Mouse (Mus musculus) mouse embryonic stem cell (cell line): Measurements from ENCODE around the gene Sbno2.

ENCODE experiments used
- in situ Hi-C, 2 experiments: fragments of 300-500 bp; cut with MboI; formaldehyde crosslinking; loops; 1 replicate in 1 of 2; 3 replicates in 1 of 2; pipeline ENCODE4 v1.14.3; 2019 to 2020; ENCODE audit warnings: low sequenced_read_pairs in 2 of 2, low pct_unique_long_range_greater_than_20kb in 1 of 2, mixed read lengths in 1 of 2; ENCODE audit not compliant: unreplicated experiment in 1 of 2

Gene Sbno2

DNA sequence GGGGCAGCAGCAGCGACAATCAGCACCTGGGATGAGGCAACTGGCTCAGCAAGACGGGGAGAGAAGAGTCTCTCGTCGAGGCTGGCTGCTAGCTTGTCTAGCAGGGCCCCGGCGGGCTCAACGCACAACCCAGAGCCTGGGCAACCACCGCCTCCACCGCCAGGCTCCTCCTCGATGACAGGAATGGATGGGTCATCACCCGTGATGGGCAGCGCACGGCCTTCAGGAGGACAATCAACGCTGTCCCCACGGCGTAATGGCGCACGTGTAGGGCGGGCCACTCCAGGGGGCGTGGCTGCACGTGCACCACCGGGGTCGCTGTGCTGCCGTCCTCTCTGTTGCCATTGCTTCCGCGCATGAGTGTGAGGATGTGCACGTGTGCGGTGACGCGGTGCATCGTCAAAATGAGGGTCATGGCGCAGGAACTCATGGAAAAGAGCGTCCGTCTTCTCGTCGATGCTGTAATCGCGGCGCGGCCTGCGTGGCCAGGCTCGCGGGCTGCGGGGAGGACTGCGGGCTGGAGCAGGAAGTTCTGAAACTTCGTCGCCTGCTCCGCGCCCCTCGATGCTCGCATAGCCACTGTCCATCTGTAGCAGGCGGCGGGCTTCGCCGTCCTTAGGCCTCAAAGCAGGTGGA lies 26.1 kb upstream of the Sbno2 start:
- in situ Hi-C loops = no loop called here

DNA sequence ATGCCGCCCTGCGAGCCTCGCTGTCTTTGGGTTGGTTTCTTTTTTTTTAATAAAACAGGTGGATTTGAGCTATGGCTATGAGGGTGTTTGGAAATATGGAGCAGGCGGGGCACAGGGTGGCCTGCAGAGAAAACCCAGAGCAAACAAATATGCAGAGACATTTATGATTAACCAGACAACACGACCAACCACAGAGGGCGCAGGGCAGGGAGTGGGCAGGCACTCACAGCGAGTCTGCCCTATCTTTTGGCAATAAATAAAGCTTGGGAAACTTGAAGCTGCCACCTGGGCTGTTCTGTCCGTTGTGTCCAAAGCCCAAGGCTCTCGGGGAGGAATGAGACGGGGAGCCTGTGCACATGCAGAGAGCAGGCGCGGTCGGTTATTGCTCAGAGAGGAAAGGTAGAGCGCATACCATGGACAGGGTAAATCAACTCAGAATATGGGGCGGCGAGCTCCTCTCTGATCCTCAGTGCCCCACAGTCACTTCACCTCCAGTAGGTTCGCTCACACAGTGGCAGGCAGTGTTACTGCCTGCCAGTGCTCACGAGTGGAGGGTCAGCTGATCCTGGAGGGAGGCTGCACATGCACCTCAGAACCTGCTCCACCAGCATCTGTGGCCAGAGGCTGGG lies 25.1 kb upstream of the Sbno2 start:
- in situ Hi-C loops = no loop called here

DNA sequence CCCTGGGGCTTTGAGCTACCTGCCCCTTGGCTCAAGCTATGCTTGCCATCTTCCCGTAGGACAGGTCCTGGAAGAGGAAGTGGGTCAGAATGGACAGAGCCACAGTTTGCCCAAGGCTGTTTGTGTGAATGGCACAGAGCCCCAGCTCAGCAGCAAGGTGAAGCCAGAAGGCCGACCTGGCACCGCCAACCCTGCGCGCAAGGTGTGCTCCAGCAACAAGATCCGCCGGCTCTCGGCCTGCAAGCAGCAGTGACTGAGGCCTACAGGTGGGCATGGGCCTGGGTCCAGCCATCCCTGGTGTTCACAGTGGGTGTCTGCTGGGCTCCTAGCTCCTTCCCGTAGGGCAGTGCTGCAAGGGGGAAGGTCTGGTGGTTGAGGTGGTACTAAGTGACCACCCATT lies 24.5 kb upstream of the Sbno2 start:
- in situ Hi-C loops = no loop called here

DNA sequence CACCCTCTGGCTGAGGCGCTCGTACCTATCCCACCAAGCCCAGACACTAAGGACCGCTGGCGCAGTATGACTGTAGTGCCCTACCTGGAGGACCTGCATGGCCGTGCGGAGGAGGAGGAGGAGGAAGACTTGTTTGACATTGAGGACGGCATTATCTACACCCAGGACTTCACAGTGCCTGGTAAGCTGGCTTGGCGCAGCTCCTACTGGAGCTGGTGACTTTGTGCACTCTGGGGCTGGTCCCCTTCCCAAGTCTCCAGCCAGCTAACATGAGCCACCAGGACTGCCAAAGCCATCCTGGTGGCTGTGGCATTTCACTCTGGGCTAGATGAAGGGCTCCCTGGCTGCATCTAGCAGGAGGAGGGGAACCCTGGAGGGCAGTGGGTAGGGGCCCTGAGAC lies 22.5 kb upstream of the Sbno2 start:
- in situ Hi-C loops = no loop called here

DNA sequence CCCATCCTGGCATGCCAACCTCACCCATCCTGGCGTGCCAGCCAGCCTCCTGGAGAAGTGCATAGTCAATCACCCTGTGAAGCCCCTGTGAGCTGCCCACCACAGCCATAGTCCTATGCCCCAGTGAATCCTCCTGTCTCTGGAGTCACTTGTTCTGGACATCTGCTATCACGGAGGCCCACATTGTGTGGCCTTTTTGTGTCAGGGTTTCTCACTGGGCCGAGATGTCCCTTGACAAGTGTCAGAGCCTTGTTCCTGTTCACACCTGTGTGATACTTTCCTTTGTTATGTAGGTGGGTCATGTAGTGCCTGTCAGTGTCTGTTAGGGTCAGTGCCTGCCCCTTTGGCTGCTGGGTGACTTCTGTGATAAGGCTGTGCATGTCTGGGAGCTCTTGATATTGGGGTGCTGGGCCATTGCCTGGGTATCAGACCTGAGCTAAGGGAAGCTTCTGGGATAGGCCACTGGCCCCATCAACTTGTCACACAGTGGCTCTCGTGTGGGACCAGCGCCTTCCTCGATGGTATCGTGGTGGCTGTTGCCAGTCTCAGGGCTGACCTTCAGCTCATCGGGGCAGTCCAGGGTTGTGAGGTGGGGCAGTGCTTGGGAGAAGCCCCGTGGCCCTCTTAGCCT lies 18.7 kb upstream of the Sbno2 start:
- in situ Hi-C loops = no loop called here

DNA sequence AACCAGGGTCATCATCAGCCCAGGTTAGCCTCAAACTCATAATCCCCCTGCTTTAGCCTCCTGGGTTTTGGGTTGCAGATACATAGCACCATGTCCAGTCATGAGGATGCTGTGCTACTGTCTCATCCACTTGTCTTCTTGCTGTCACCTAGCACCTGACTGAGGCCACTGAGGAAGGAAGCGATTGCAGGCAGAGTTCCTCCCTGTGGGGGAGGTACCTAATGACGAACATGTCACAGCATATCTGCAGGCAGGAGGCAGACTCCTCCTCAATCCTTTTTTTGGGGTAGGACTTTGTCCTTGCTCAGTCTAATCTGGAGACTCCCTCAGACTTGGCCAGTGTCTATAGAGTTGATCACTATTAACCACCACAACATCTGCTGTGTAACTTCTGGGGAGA lies 16.3 kb upstream of the Sbno2 start:
- in situ Hi-C loops = no loop called here

DNA sequence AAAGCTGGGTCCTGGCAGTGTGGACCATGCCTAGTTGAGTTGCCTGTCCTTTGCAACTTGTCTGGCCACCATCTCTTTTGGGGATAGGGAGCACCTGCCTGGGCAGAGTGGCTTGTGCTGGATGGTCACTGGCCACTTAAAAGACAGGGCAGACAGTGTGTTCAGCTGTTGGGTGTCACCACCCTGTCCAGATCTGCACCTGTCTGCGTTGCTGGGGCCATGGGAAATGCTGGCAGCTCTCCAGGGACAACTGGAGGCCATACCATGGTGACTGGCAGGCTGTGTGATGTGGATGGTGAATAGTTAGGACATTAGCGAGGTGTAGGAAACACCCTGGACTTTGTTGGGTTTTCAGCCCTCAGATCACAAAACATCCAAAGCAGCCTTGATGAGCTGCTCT lies 14.8 kb upstream of the Sbno2 start:
- in situ Hi-C loops = no loop called here

DNA sequence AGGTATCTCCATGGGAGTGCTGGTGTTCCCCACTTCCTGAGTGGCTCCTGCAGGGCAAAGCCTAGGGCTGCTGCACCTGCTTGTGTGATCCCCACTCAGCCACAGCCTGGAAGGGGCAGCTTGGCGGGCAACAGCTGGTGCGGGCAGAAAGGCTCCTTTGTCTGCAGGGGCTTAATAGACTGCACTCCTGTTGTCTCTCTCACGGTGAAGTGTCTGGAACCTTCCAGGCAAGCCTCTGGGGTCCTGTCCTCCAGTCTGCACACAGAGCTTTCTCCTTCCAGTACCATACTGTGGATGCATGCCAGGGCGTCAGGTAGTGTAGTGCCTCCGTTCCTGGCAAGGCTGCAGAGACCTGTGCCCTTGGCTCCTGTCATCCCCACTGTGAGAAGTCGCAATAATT lies 13.2 kb upstream of the Sbno2 start:
- in situ Hi-C loops = no loop called here

DNA sequence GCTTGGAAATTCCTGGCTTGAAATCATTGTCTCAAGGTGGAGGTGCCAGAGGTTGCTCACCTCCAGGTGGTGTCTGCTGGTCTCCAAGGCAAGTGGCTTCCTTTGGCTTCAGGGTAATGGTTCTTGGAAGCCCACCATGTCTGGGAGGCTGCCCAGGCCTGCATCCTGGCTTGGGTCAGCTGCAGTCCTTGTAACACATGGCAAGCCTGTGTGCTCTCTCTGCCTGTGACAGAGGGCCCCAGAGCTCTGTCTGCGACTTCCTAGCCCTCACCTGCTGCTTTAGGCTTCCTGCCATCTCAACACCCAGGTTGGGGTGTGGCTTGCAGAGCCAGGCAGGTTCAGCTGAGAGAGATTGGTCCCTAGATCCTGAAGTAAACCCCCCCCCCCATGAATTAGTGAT lies 12.4 kb upstream of the Sbno2 start:
- in situ Hi-C loops = no loop called here

DNA sequence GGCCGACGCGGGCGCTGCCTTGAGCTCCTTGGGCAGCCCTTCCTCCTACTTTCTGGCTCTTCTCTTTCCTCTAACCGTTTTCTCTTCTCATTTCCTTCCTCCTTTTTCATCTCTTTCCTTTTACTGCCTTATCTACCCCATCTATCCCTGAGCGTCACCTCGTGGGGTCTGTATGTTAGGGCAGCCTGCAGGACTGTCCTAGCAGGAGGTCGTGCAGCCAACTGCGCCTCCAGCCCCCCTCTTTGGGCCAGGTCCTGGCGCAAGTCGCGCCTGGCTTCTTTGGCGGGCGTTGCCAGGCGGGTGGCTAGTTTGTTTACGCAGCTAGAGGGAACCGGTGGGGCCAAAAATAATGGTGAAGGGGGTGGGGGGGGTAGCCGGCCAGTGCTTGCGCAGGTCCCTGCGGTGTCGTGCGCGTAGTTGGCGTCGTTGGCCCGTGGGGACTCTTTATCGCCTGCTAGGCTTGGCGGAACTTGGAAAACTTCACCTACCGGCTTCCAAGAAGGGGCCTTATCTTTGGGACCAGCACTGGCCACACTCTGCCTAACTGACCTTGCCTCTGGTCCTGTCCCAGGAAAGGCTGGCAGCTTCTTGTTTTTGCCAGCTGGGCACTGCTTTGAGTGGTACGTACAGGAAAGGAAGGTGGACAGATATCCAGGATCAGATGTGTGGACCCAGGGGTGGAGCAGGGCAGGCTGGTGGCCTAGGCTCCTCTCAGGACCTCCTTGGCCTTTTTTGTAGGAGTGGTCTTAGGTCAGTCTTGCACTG lies 11.7 kb upstream of the Sbno2 start:
- in situ Hi-C loops = no loop called here

DNA sequence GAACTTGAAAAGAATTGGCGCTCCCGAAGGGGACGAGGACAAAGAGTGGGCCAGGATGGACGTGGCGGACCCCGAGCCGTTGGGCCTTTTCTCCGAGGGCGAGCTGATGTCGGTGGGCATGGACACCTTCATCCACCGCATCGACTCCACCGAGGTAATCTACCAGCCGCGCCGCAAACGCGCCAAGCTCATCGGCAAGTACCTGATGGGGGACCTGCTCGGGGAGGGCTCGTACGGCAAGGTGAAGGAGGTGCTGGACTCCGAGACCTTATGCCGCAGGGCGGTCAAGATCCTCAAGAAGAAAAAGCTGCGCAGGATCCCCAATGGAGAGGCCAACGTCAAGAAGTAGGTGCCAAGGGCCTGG lies 11.2 kb upstream of the Sbno2 start:
- in situ Hi-C loops = no loop called here

DNA sequence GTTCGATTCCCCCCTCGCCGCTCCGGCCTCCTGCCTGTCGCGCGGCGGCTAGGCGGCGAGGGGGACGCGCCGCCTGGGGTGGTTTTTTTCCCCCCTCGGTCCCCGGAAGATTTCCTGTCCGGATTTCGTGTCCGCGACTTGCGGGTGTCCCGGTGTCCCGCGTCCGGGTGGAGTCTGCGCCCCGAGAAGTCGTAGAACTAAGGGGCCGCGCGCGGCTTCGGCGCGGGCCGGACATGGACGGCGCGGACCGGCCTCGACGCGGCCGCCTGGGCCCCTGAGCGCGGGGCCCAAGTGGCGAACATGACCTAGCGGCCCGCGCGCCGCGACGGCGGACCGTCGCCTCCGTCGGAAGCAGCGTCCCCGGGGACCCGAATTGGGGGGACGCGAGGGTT lies 10.6 kb upstream of the Sbno2 start:
- in situ Hi-C loops = no loop called here

DNA sequence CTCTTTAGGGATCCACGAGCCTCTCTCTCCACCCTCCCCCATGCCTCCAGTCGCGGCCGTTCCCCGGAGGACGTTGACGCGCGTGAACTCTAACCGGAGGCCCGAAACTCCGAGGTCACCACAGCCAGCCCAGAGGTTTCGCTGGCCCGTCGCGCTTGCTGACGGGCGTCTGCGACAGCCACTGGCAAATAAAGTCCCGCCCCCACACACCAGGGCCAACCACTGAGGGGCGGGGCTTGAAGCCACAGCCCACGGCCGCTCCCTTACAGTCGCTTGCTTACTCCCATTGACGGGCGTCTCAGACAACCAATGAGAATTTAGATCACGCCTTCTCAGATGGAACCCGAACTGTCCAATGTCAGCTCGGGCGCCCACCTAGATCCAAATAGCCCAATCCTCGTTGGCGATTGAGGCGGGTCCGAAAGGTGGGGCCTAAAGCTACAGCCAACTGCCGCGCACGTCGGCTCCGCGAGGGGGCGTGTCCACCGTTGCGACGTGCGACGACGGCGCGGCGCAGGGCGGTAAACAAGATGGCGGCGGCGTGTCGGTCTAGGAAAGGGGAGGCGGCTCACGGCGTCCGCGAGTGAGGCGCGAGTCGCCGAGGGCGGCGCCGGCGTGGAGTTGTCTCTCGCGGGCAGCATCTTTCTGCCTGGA lies 10.0 kb upstream of the Sbno2 start, which contains the start of gene Stk11:
Gene Stk11 (plus strand): TSS at position 514 of the 654 bp plus-strand sequence.
- in situ Hi-C loops = no loop called here

DNA sequence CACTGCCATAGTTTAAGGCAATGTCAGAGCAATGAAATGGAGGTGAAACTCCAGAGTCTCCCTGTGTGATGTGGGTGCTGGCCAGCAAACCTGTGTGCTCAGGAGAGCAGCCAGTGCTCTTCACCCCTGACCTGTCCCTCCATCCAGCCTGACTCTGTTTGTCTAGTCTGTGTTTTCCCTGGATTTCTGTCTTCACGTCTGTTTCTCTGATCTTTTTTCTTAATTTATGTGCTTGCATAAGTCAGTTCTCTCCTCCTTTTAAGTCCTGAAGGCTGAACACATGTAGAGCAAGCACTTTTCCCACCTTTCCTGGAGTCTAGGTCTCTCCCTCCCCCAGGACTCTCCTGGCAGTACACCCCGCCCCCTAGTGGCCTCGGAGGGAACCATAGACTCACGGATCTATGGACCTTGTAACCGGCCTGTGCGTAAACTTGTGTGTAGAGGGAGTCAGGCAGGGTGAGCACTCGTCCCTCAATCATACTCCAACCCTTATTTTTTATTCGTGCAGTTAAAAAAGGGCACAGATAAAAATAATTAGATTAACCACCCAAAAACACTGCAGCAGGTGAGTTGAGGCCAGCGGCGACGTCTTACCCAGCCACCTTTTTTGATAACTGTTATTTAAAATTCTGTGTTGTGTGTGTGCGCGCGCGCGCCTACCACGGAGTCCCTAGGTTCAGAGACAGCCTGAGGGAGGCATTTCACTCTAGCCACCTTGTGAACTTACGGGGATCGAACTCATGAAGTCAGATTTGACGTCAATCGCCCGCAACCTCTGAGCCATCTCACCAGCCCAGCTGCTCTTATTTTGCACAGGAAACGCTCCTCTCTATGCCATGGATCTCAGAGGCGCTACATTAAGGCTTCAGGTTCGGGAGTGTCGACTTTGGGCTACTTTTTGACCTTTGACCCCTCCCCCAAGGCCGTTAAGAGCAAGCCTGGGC lies 9.2 kb upstream of the Sbno2 start:
- in situ Hi-C loops = loop anchor here in 1 of 2 experiments (5.0 kb wide), 1 partner anchor 127 kb away; the partner anchor contains the start of gene Cnn2

DNA sequence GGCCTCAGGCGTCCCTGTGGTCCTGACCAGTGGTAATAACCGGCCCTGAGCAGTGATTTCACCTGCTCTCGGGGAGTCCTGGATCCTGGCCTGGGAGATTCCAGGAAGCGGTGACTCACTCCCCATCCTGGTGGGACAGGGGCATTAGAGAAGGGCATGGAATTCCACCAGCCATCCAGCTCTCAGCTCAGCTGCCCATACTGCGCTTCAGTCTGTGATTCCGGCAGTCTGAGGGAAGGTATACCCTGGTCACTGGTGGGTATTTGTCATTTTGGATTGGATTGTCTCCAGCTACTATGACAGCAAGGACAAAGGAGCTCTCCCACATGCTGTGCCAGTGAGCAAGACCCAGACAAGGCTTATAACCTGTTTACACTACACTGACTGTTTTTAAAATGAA lies 2.3 kb upstream of the Sbno2 start:
- in situ Hi-C loops = no loop called here

DNA sequence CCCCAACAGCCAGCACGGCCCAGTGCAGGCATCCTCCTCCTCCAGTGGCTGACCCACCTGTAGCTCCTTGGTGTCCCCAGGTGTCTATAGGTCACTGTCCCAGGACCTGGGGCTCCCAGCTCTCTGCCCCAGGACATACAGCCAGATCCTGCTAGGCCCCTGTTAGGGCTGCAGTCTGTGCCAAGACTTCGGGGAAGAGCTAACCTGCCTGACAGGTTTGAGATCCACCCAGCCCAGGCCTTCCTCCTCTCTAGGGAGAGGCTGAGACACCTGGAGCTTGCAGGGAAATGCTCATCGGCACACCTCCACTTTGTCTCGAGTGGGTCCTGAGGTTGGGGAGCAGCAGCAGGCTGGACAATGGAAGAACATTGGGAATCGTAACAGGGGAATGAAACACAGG lies 555 bp upstream of the Sbno2 start:
- in situ Hi-C loops = no loop called here

DNA sequence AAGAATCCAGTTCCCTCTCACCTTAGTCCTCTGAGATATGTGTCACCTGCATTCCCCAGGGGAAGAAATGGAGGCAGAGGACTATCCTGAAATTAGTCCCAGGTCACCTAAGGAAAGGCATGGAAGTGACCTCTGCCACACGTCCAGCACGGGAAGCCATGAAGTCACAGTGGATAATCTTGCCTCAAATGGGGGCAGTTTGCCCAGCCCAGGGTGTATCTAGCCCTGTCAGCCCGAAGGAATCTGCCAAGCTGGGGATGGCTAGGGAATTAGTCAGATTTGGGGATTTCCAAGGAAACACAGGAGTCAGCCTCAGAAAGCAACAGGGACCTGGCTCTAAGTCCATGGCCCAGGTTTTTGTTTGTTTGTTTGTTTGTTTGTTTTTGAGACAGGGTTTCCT lies 1.2 kb downstream of the Sbno2 start:
- in situ Hi-C loops = no loop called here

DNA sequence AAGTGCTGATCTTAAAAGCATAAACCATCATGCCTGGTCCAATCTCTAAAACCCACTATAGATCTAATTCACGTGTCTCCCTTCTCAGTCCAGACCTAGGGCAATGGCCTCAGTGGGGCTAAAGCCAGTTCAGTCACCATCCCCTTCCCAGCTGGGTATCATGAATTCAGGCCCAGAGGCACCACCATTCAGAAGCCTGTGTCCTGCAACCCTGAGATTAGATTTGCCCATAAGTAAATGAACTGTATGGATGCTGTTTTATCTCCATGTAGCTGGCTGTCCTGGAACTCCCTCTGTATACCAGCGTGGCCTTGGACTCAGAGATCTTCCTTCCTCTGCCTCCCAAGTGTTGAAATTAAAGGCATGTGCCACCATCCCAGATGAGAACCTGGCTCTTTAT lies 2.3 kb downstream of the Sbno2 start:
- in situ Hi-C loops = no loop called here
